Comparison of ENCODE assay signal across 31 mouse cellular contexts in genomic region chr9:70039597-70040385, GRCm38 (mm10). TPM values are rescaled to one million over a fixed set of nuclear protein-coding genes. Genes with fewer than 3 reads are reported as not detected.
DNase-seq lines count a peak whose midpoint lies in the region; TF ChIP-seq lines count a peak whose summit lies in the region.
"Had no signal": no experiment of that assay in that cellular context is flagged by ENCODE, and none has a peak within 500 bp of the region (broad histone marks: within the 10 kb centered on the region; RNA-seq: fewer than 3 reads in every experiment).

No protein-coding gene starts in this region.

- H3K4me1 ChIP-seq in testis, adult 2 months (ENCODE audit: control insufficient read depth, insufficient read depth, low read length) = no peaks in the 10 kb centered on the region
- H3K4me1 ChIP-seq: embryonic facial prominence, embryonic 10.5 days; embryonic facial prominence, embryonic 15.5 days; forebrain, embryonic 12.5 days; heart, embryonic 15.5 days; hindbrain, embryonic 12.5 days; midbrain, embryonic 15.5 days had no signal

- H3K36me3 ChIP-seq in testis, adult 2 months (ENCODE audit: control insufficient read depth, insufficient read depth, low read length) = no peaks in the 10 kb centered on the region
- H3K36me3 ChIP-seq: embryonic facial prominence, embryonic 10.5 days; embryonic facial prominence, embryonic 15.5 days; forebrain, embryonic 12.5 days; heart, embryonic 10.5 days; heart, embryonic 15.5 days; hindbrain, embryonic 12.5 days; midbrain, embryonic 15.5 days had no signal

- TF ChIP-seq POLR2A in testis, adult 2 months (IDR thresholded peaks at IDR 0.05; ENCODE audit: control insufficient read depth, low read depth, low read length) = no peak

- peak overlapping the region; percentile 91; the same call in 1 of the 2 replicates for H3K4me3 ChIP-seq in testis, adult 2 months (ENCODE audit: control insufficient read depth, low read depth, low read length)
- H3K4me3 ChIP-seq: embryonic facial prominence, embryonic 10.5 days; embryonic facial prominence, embryonic 15.5 days; forebrain, embryonic 12.5 days; heart, embryonic 10.5 days; heart, embryonic 15.5 days; hindbrain, embryonic 12.5 days; midbrain, embryonic 15.5 days had no signal

- no peak for DNase-seq in testis, postnatal 10 days (ENCODE audit: low spot score)
- peak; percentile 54 for DNase-seq in induced T-regulatory cell, adult 2 months (ENCODE audit: low read depth)
- peak; percentile 66 for DNase-seq in naive thymus-derived CD4-positive, alpha-beta T cell, adult 2 months (ENCODE audit: low read depth)
- no peak for DNase-seq in B cell, adult 2 months
- DNase-seq in frontal cortex, postnatal 14 days (ENCODE audit: low spot score in 2 of 2) = no peak
- no peak for DNase-seq in gastrocnemius, postnatal 14 days
- DNase-seq: adrenal gland, postnatal 10 days; cerebellum, adult 8-10 months; cerebellum, postnatal 25 days; forebrain, postnatal 0 days; gastrocnemius, postnatal 10 days; heart, adult 11 months; kidney, adult 2 months; layer of hippocampus, postnatal 36 days; liver; lung, adult 2 months; lung, postnatal 10 days had no signal

- intact Hi-C loops in gastrocnemius, postnatal 14 days (cut with DNase I; ENCODE audit: low total_unique reads) = no loop called here

- no peak for TF ChIP-seq CTCF in testis, adult 2 months (IDR thresholded peaks at IDR 0.05; ENCODE audit: control insufficient read depth, insufficient read depth, insufficient replicate concordance, low read depth, low read length)

- no peak overlapping the region; the same call in 1 of the 2 replicates for H3K27ac ChIP-seq in testis, adult 2 months (ENCODE audit: control insufficient read depth, insufficient read depth, low read depth, low read length)
- H3K27ac ChIP-seq: embryonic facial prominence, embryonic 10.5 days; embryonic facial prominence, embryonic 15.5 days; forebrain, embryonic 12.5 days; heart, embryonic 10.5 days; heart, embryonic 15.5 days; hindbrain, embryonic 12.5 days; hindbrain, postnatal 0 days; liver, embryonic 14.5 days; midbrain, embryonic 15.5 days had no signal

- no peaks in the 10 kb centered on the region for H3K27me3 ChIP-seq in testis, adult 2 months (ENCODE audit: control insufficient read depth, insufficient read depth, low read length)
- H3K27me3 ChIP-seq: CH12.LX; embryonic facial prominence, embryonic 15.5 days; forebrain, embryonic 12.5 days; heart, embryonic 15.5 days; hindbrain, embryonic 12.5 days; midbrain, embryonic 15.5 days had no signal

RNA-seq across cellular contexts. Expression of gene Gcnt3, which starts 1.9 kb away (rescaled TPM):
- 5.0 TPM in 2 replicates for polyA plus RNA-seq in testis, adult 2 months (2012; rRNA removed)
- total RNA-seq in gastrocnemius, postnatal 14 days (2021) = not detected
- total RNA-seq: adrenal gland, postnatal 10 days; forebrain, postnatal 0 days; gastrocnemius, postnatal 10 days; hindbrain, postnatal 0 days; layer of hippocampus, postnatal 36 days; neutrophil, adult 5-6 weeks had no signal
- polyA plus RNA-seq: embryonic facial prominence, embryonic 10.5 days; forebrain, embryonic 12.5 days; forebrain, postnatal 0 days; heart, embryonic 10.5 days; heart, embryonic 15.5 days; hindbrain, embryonic 12.5 days; limb, embryonic 11.5 days; liver, embryonic 14.5 days; lung, adult 2 months; midbrain, embryonic 15.5 days; neural tube, embryonic 11.5 days had no signal

RNA-seq across cellular contexts. Expression of gene Gtf2a2, which starts 27.4 kb away (rescaled TPM):
- 164 and 206 TPM in 2 replicates for polyA plus RNA-seq in testis, adult 2 months (2012; rRNA removed)
- total RNA-seq in gastrocnemius, postnatal 14 days (2021) = 10 to 100 TPM; 43.4 to 46.7 TPM

RNA-seq across cellular contexts. Expression of gene Bnip2, which starts 50.5 kb away (rescaled TPM):
- 16.8 and 20.7 TPM in 2 replicates for polyA plus RNA-seq in testis, adult 2 months (2012; rRNA removed)
- 10 to 100 TPM; 67.1 to 67.3 TPM for total RNA-seq in gastrocnemius, postnatal 14 days (2021)

Comparison
In these comparisons a context has a peak if more than half of its experiments do, and no peak if none do; other contexts are left out.
1. DNase-seq: peak in induced T-regulatory cell, adult 2 months (single experiment) and naive thymus-derived CD4-positive, alpha-beta T cell, adult 2 months (single experiment); none in testis, postnatal 10 days (single experiment), B cell, adult 2 months (0 of 2), frontal cortex, postnatal 14 days (0 of 2) and gastrocnemius, postnatal 14 days (single experiment).